Mouse (Mus musculus) cerebellum, adult 2 months (tissue): ENCODE data around the gene Ankrd53.

Experiments used
- CTCF ChIP-seq: fragments of 200-500 bp; IDR thresholded peaks from 2 replicates; pipeline ENCODE4 v1.5.1; 2011; ENCODE audit warnings: low read depth, mild to moderate bottlenecking, control low read depth, low read length, moderate library complexity, borderline replicate concordance; ENCODE audit not compliant: insufficient read depth
- POLR2A ChIP-seq: fragments of 200-500 bp; IDR thresholded peaks from 2 replicates; pipeline ENCODE4 v1.6.1; 2011; ENCODE audit warnings: low read length, control low read depth, borderline replicate concordance; ENCODE audit not compliant: insufficient read depth

DNA sequence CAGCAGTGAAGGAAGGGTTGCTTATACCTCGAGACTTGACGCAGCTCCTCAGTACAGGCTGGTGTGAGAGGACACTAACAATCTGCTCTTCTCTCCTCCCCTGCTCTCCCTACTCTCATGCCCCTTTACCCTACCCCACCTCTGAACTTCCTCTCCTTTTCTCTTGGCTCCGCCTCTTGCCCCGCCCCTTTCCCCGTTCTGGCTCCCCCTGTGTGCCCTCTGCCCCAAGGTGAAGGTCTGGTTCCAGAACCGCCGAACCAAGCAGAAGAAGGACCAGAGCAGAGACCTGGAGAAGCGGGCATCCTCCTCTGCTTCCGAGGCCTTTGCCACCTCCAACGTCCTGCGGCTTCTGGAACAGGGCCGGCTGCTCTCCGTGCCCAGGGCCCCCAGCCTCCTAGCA lies 25.1 kb upstream of the Ankrd53 start:
- TF ChIP-seq CTCF = no peak
- TF ChIP-seq POLR2A = no peak
